Mouse (Mus musculus): ENCODE results near the gene Nobox. TPM values are rescaled to one million over a fixed set of nuclear protein-coding genes. Genes with fewer than 3 reads are reported as not detected.

The Nobox gene
- not detected for total RNA-seq (2021)

DNA sequence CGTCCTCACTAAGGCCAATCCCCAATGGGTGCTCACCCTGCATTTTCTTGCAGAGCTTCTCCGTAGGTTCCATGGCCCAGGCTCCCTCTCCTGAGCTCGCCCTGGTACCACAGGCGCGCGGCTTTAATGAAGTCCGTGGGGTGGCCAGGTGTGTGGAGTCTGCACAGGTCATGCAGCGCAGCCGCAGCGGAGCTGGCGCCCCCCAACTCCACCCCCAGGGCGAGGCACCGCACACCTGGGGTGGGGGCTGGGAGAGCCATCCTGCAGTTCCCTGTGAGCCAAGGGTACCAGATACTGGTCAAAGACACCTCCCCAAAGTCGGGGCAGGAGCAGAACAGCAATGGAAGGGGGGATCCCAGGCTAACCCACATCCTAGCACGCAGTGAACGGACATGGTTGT lies at the start of gene Nobox:
TSS of gene Nobox (minus strand) at position 101 of the 400 bp plus-strand sequence.
- DNase-seq = no peak

DNA sequence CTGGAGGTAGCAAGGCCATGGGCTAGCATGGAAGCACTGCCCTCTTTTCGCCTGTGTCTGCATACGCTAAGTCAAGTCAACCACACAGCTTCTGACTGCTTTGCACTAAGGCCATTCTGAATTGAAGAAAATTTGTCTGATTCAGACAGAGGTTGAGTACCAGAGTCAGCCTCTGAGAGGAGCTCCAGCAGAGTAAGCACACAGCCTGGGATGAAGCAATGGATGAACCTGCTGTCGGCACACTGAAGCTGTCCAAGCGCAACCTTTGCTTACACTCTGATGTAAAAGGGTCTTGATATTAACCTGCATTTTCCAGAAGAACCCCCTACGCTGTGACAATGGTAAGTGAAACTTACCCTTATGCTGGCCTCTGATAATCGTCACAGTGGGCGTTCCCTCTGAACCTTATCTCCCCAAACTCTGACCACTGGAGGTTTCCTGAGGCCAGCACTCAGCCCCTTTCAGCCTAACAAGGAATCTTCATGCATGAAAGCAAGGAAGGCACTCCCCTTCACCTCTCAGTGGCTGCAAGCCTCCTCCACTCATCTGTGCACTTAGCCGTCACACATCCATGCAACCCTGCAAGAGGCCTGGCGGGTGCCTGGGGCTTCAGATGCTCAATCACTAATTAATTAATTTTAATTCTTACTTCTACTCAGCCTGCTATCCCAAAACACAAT lies 45.3 kb upstream of the Nobox start:
- DNase-seq = no peak

DNA sequence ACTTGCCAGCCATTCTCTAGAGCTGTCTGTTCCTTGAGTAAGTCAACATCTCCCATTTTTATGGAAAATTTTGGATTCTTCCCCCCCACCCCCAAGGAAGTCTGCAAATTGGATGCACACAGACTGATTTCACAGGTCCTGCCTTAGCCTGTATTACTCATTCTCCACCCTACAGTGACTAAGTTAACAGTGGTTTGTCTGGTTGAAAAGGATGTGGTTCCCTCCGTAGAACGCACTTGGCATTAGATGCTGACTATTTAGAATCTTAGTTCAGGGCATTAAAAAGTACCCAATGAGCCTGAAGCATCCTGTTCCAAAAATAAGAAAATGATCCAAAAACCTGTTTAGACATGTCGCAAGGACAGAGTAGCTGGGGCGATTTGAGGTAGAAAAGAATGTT lies 44.1 kb upstream of the Nobox start:
- DNase-seq = no peak

DNA sequence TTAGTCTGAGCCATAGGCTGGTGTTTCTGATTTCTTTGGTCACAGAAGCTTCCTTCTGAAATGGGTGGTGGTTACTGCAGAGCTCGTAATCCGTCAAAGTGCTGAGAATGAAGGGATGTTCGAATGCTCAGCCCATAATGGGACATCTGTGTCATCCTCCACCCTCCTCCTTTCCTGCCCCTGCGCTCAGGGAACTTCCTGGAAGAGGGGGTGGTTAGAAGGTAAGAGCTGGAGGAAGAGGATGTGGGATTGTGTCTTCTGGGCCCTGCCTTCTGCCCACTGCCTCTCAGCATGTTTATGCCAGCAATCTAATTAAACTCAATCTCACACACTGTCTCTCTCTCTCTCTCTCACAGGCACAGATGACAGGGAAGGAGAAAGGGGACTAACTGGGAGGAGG lies 39.7 kb upstream of the Nobox start:
- DNase-seq = no peak

DNA sequence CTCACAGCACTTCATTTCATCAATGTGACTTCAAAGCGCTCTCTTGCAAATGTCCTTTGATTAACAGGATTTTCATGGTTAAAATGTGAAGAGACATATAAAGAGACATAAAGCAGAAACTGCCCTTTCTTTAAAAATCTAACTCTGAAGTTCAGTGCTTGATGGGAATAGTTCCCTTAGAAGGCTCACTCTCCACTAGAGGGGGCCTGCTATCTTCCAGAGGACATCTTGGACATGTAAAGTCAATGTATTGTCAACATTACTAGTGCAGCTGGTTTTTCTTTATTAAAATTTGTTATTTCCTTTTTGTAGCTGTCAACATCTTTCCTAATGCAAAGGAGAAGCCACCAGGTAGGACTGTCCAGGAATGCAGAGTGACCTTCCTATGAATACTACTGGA lies 38.3 kb upstream of the Nobox start:
- no peak for DNase-seq

DNA sequence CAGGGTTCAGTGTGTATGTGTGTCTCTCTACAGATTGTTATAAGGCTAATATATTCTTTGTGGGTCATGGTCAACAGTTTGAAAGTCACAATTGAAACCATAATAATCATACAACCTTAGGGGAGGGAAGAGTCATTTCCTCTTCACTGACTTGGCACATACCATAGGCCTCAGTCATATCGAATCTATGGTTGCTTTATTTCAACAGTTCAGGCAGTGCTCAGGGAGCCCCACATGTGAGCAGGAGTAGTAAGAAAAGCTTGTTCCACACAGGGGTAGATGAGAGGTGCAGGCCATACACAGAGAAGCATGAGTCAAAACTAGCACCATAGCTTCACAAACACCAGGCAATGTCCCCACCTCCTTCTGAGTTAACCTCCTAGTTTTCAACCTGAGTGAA lies 33.7 kb upstream of the Nobox start:
- no peak for DNase-seq

DNA sequence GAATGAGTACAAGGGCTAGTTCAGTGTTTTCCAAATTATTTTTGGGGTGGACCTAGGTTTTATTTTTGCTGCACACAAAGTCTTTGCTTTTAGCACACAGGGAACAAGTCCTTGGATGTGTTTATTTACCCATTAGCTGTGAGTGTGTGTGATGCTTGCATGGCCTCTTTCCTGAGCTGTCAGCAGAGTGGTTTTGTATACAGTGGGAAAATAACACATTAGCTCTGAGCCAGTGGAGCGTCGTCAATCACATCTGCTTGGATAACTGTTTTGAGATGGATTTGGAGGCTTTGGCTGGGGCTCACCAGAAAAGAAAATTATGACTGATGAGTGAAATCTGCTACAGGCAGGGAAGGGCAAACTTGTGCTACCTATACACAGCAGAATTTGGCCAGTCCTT lies 33.0 kb upstream of the Nobox start:
- no peak for DNase-seq

DNA sequence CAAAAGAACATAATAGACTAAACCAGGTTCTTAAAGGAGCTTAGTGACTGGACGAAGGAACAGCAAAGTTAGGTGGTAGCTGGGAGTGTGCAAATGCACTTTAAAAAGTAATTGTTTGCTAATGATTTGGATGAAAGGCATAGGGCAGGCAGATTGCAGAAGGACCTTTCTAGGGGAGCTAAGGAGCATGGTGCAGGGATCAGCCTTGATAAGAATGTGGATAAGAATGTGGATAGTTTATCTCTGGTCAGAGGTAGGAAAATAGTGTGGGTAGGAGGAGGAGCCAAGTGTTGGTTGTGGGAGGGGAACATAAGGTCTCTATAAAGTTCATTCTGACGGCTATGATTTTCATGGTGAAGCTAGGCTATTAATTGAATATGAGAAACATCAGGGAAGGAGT lies 29.4 kb upstream of the Nobox start:
- no peak for DNase-seq

DNA sequence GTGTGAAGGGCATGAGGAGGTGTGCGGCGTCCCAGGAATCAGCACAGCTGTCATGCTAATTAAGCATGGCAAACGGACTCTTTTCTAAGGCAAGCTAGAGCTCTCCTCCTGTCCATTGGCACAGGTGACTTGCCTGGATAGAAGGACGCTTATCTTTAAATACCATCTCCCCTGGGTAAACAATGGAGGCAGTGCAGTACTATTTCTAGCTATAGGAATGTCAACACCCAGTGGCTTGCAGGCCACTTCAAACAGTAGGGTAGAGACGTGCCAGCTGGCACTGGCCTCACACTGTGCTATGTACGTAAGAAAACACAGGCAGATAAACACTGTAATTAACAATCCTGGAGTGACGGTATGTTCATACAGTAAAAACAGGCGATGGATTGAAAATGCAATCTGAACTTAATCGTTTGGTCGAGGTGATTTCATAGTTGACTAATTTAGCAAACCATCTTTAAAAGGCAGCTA lies 28.2 kb upstream of the Nobox start:
- peak; percentile 66 for DNase-seq

DNA sequence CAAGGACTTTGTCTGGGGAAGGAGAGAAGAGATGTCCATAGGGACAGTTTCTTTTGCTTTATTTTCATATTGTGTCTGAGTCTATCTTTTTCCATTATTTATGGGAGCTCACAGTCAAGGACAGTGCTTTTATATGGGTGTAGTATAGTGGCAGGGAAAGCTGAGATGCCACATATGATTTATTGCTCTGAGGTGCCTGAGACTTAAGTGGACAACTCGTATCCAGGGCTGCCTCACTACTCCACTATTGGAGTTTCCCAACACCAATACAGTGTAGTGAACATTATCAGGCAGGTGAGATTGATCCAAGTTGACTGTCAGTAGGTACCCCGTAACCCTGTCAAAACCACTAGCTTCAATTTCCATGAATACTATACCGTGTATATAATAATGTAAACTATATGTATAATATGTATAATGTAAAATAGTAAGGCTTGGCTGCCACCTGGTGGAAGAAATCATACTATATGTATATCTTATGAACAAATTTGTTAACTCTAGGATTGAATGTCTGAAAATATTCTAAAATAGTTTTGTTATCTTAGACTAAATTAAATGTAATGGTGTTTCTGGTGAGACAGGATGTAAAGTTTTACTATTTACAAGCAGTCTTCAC lies 26.4 kb upstream of the Nobox start:
- DNase-seq = no peak

DNA sequence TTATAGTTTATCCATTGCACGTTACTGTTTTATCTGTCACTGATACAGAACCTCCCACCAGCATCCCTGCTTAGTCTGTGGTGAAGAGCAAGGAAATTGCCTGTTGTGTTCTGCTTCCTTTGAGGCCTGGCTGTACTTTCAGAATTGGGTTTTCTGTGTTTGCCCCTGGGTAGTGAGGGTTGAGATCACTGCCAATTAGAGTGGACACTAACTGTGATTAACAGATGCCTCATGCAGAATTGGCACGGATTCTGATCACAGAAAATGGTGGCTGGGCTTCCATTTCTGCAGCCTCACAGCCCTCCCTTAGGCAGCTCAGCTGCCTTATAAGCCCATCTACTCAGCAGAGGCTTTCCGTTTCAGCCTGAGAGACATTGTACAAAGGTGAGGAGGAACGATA lies 24.1 kb upstream of the Nobox start:
- no peak for DNase-seq

DNA sequence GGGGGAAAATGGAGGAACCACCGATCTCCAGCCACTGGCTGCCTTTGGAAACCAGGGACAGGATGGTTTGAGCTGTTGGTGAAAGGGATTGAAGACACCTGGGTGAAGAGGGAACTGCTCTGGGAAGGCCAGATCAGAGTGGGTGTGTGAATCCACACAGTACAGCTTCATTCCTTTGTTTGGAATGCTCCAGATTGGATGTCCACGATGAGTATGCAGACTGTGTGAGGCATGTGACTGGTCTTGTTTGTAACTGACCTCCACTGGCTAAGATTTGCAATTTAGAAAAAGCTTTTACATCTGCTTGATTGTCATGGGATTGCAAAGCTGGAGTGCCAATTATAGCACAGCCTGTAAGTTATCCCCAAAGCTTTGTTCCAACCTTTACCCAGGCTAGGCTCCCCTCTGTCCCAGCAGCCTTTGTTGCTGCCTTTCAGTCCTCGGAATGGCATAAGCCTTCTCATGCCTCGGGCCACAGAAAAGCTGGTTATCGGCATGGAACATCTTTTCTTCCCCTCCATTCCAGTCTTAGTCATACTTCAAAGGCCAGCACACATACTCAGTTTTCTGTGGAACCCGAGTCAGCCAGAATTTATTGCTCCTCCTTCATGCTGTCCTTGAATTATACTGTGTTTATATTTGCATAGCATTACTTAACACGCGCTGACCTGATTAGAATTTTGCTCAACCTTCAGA lies 3.8 kb upstream of the Nobox start:
- no peak for DNase-seq

DNA sequence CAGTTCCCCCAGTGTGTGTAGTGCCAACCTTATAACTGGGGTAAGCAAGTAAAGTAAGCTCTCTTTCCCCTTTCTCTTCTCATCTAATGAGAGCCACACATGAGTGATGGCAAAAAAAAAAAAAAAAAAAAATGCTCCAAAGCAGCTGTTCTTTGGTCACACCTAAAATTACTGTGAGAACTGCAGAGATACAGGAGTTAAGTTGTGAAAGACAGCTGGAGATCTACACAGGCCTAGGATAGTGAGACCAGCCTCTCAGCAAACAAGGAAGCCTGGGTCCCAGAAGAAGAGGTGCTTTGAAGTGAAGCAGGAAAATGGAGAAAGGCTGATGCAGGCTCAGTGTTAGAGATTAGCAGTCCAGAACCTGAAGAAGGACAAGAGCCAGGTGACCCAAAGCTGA lies 3.2 kb upstream of the Nobox start:
- no peak for DNase-seq

DNA sequence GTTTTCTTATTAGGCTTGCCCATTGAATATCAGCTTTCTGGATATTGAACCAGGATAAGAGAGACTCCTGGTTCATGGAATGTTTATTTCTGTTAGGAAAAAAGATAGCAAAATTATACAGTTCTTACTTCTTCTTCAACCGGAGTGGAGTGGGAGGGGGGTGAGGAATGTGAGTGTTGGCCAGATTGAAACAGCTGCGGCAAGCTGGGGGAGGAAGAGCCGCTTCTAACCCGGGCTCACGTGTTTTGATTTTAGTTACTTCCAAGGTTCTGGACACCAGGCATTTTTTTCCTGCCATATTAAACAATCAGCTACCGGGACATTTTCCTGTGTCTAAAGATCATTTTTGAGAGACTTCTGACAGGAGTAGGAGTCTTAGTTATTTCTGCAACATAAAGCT lies 717 bp upstream of the Nobox start:
- peak; percentile 20 for DNase-seq

DNA sequence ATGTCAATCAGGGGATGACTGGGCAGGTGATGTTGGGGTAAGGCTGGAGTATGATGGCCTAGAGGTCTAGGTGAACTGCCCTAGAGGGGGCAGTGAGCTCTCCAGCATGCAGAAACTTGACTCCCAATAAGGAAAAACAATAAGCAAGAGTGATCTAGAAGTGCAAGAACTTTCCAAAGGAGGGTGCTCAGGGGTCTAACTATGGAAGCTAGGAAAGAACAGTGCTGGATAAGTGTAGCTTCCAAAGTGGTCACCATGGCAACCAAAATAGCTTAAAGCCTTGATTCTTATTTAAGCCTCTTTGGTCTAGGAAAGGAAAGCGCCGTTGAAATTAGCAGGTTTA lies 11.9 kb downstream of the Nobox start:
- no peak for DNase-seq

DNA sequence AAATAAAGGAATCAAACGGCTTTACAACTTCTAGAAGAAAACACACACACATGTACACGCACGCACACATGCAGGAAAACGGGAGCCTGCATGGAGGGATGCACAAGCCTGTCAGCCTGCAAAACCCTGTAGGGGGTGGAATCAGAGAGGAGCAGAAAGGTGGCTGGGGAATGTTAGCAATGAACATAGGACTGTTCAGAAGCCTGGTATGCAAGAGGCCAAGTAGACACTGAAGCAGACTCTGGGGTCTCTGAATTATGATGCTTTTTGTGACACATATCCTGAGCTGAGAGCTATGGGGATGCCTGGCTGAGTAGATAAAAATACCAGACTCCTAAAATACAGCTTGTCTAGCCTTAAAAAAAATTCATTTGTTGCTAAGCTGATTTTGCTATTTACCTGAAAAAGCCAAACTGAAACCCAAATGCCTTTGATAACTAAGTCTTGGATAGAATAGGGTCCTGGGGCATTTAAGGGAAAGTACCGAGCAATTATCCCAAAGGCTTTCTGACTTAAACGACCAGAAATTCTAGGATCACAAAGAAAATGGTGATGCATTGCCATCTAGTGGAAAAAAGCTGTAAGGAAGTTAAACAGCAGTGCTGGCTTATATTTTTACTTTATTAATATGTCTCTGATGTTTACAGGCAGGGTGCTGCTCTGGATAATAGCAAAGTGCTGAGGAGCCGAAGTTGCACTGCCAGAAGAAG lies 12.4 kb downstream of the Nobox start:
- no peak for DNase-seq

DNA sequence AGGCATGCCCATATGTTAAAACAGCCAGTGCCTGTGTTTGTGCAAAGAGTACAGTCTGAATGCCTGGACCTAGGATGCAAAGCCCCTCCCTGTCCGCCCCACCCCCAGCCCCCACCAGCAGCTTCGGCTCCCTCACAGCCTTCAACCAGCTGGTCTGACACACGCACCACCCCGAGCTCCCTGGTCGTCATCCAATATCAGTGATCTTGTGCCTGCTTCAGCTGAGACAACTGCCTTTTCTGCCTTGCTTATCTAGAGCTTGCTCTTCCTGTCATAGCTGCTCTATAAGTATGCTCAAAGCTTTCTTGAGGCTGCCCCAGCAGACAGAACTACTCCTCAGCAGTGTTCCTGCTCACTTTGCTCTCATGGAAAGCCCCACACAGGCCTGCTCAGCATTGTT lies 13.4 kb downstream of the Nobox start:
- DNase-seq = no peak

DNA sequence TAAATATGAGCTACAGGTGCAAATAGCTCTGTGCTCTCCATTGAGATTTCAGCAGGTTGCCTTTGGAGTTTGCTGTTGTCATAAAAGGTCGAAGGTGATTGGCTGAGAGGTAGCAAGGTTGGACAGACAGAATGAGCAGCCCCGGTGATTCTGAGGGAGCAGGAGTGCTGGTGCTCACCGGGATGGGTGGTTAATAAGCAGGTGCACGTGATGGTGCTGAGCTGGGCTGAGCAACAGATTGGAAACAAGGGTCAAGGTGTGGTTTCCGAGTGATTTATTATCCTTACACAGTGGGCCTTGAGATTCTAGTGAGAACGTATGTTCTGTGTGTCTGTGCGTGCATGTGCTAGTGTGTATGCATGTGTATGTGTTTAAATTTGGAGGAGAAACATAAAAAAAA lies 16.2 kb downstream of the Nobox start:
- no peak for DNase-seq

DNA sequence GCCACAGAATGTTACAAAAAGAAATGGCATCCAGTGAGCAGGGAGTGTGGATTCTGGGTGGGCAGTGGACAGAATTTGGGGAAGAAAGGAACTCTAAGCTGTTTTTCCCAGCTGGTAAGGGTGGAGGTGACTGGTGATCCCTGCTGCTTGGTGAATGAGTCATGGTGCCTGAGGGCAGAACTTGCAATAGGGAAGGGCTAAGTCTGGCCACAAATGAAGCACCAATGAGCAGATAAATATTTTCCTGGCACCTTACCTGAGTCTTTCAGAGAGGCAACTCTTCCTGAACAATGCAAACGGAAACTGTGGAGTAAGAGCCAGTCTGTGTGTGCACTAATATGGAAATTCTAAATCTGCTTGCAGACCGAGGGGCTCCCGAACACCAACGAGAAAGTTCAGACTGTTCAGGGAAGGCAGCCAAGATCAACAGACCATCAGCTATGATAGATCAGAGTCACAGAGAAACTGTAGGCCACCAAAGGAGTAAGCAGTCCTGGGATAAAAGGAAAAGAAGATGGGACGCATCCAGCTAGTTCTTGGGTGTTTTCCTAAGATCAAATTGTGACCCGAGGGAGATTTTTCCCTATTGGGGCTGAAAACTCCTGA lies 16.8 kb downstream of the Nobox start:
- no peak for DNase-seq

DNA sequence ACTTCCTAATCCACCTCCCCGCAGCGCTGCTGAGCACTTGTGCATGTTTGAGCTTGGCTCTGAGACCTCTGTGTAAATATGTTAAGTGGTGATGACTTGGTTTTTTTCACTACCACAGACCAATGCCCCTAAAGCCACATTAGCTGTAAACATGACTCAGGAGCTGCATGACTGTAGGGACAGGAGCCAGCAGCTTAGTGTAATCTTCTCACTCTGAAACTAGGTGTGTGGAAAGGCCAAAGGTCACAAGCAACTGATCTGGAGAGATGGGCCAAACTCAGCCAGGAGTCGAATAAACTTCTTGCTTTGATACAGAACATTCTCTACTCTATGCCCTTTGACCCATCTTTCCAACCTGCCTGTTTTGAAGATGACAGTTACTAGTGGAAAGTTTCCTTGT lies 17.3 kb downstream of the Nobox start:
- no peak for DNase-seq

DNA sequence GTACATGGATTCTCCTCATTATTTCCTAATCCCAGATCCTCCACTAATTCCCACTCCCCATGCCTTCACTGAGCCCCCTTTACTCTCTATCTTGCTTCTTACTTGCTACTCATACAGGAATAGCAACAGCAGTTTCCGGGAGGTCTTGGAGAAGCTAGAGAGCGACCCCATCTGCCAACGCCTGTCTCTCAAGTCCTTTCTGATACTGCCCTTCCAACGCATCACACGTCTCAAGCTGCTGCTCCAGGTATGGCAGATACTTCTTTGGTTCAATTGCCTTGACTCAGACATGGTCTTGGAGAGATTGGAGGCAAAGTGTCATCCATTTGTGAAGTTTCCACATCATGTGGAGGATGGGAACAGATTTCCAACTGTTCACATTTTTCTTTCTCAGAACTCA lies 28.9 kb downstream of the Nobox start:
- DNase-seq = no peak

DNA sequence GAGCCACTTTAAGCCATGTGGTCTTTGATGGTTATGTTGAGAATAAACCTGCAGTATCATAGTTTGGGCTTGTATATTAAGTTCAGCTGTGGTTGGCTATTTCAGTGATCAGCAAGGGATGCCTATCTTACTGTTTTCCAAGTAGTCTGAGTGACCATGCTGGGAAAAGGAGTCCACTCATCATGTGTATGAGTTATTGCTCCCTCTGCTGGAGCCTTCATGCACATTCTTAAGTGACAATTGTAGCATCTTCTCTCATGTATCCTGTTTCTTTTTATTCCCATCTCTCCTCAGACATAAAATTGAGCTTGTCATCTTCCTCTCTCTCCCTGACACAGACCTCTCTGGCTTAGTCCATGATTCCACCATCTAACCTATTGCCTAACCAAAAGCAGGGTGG lies 31.1 kb downstream of the Nobox start:
- peak; percentile 24 for DNase-seq

DNA sequence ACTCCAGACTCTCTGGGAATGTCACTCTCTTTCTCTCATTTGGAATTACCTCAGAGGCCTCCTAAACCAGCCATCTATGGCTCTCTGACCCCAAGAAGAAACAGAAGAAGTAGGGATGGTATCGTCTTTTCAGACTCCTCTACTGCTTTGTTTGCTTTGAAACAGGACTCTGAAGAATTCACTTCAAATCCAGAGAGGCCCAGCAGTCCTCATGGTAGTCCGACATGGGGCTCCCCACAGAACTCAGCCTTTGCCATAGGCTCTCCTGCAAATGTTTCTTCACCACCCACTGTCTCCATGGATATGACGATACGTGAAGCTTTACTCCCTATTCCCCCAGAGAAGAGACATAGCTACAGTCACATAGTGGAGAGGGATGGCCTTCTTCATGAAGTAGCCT lies 35.2 kb downstream of the Nobox start:
- DNase-seq = no peak

Data from heart, postnatal 4 days (tissue).